Mouse (Mus musculus): ENCODE data around the gene Gnb1. TPM values are rescaled to one million over a fixed set of nuclear protein-coding genes. Genes with fewer than 3 reads are reported as not detected.

Gene Gnb1
- total RNA-seq, 1 experiment from 2014 or later = 120 TPM

- ATAC-seq (ENCODE audit: extremely low read depth, insufficient number of reproducible peaks, low FRiP score, poor library complexity, severe bottlenecking) = no peak
These were observed 109.0 kb downstream of the Gnb1 start for GRCm38 (mm10) chr4:155599901-155600825.

DNA sequence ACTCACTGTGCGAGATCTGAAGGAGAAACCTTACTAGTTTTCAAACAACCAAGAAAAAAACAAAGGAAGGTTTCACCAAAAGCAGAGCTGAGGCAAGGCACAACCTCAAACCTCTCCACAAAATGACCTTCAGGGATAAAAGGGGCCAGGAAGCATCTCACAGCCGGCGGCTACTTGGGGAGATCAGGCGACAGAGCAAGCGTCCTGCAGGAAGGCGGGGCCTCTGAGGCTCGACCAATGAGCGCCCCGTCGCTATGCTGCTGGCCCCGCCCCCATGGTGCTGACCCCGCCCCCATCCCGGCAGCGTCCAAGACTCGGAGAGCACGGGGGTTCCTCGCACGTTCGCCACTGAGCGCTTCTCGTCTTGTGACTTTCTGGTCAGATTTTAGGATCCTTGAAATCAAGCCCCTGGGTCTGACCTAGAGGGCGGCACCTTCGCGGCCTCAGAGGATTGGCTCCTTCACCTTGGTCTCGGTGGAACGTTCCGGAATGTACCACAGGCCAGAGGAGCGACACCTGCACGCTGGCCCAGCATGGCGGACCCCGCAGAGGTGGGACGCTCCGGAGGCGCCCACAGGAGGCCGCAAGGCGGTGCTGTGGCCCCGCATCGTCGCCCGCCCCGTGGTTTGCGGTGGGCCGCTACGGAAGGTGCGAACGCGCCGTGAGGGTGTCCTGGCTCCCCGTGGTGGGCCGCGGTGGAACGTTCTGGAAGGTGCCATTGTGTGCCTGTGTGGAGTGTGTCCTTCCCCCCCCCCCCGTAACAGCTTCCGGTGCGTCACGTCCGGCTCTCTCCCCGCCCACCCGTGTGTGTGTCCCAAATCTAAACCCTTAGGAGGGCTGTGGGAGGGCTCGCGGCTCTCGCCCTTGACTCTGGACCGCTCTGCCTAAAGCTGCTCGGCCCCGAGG is 110.2 kb downstream of the Gnb1 start, which contains the start of gene Slc35e2:
Gene Slc35e2, plus strand, starts transcription at position 326 of the 906 bp plus-strand sequence.
- ATAC-seq (ENCODE audit: extremely low read depth, insufficient number of reproducible peaks, low FRiP score, poor library complexity, severe bottlenecking) = peak; percentile 92

DNA sequence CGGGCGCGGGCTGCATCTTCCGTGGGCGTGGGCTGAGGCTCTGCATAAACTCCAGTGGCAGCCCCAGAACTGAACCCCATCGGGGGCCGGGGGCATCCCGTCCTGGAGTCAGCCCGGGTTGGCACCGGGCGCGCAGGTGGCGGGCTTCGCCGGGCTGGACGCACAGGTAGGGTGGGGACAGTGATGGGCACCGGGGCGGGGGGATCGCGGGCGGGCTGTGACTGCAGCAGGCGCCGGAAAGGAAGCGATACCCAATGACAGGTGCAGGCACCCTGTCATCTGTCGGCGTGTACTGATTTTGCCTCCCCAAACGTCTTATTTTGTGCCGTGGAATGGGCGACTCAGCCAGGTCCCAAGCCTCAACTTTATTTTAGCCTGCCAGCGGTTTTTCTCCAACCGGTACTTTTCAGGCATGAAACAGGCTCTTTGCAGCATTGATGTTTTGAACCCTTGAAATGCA is 110.9 kb downstream of the Gnb1 start:
- ATAC-seq (ENCODE audit: extremely low read depth, insufficient number of reproducible peaks, low FRiP score, poor library complexity, severe bottlenecking) = no peak

DNA sequence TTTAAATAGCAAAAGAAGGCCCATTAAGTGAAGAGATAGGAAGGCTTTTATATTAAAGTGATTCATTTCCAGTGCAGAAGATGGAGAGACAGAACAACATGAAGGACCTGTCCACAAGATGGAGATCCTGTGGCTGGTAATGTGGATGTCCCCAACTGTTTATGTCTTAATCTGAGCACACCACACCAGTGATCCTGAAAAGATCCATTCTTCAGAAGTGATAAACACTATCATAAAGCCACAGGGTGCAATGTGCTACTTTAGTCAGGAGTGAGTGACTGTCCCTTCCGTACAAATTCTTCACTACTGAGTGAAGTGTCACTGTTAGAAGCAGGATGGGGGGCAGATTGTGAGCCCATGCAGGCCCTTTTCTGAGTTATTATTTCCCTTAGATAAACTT is 111.6 kb downstream of the Gnb1 start:
- no peak for ATAC-seq (ENCODE audit: extremely low read depth, insufficient number of reproducible peaks, low FRiP score, poor library complexity, severe bottlenecking)

GRCm38 (mm10) chr4:155603801-155604200 is 112.6 kb downstream of the Gnb1 start:
- no peak for ATAC-seq (ENCODE audit: extremely low read depth, insufficient number of reproducible peaks, low FRiP score, poor library complexity, severe bottlenecking)

DNA sequence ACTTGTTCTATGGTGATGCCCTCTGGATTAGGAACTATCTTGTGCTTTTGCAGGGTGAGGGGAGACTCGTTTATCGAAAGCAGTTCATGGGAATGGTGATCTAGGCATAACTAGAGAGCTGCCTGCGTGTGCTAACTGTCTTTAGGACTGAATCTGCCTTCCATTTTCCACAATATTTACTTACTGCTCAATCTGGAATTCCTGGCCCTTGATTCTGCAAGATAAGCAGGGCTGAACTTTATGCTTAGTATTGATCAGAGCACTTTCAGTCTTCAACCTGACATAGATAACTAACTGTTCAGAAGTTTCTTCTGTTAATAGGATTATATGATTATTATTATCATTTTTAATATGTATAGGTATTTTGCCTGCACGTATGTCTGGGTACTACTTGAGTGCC is 114.0 kb downstream of the Gnb1 start:
- no peak for ATAC-seq (ENCODE audit: extremely low read depth, insufficient number of reproducible peaks, low FRiP score, poor library complexity, severe bottlenecking)

DNA sequence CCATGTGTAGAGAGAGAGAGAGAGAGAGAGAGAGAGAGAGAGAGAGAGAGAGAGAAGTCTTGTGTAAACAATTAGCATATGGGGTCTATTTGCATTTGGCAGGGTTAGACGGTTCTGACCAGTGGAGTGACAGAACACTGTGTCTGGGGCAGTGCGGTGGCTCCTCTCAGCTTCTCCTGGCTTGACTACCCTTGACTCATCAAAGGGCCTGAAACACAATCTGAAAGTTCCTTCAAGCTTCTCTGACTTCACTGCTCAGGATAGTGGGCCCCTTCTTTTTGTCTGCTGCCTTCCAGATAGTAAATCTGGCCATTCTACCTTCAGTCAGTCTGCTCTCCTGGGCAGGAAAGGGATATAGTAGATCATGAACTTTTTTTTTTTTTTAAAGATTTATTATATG is 115.7 kb downstream of the Gnb1 start:
- ATAC-seq (ENCODE audit: extremely low read depth, insufficient number of reproducible peaks, low FRiP score, poor library complexity, severe bottlenecking) = no peak

Other genes with a start within 250 kb of the Gnb1 start
- gene Faap20, start 241.6 kb upstream of the Gnb1 start, total RNA-seq (2017) = 19.2 and 20.4 TPM in 2 replicates
- 0.58 and 4.3 TPM in 2 replicates for gene Prkcz, start 130.0 kb upstream of the Gnb1 start, total RNA-seq (2017)
- gene Gabrd, start 93.2 kb upstream of the Gnb1 start, total RNA-seq (2017) = not detected in 2 replicates
- gene Cfap74, start 82.2 kb upstream of the Gnb1 start, total RNA-seq (2017) = 1.5 and 3.8 TPM in 2 replicates
- not detected in 2 replicates for gene Tmem52, start 22.2 kb upstream of the Gnb1 start, total RNA-seq (2017)
- 281 and 295 TPM in 2 replicates for gene Nadk, start 71.0 kb downstream of the Gnb1 start, total RNA-seq (2017)
- 10.0 and 11.3 TPM in 2 replicates for gene Slc35e2, start 110.1 kb downstream of the Gnb1 start, total RNA-seq (2017)
- 135 and 137 TPM in 2 replicates for gene Cdk11b, start 133.5 kb downstream of the Gnb1 start, total RNA-seq (2017)
- gene Gm10563, start 154.0 kb downstream of the Gnb1 start, total RNA-seq (2017) = not detected in 2 replicates
- 0.74 and 0.93 TPM in 2 replicates for gene Mmp23, start 162.0 kb downstream of the Gnb1 start, total RNA-seq (2017)
- 37.0 and 38.5 TPM in 2 replicates for gene Mib2, start 177.8 kb downstream of the Gnb1 start, total RNA-seq (2017)
- 0.23 and 0.37 TPM in 2 replicates for gene Fndc10, start 203.0 kb downstream of the Gnb1 start, total RNA-seq (2017)
- 148 and 173 TPM in 2 replicates for gene Ssu72, start 213.4 kb downstream of the Gnb1 start, total RNA-seq (2017)
- 0.12 and 0.61 TPM in 2 replicates for gene Tmem240, start 243.4 kb downstream of the Gnb1 start, total RNA-seq (2017)